Mouse (Mus musculus) lung, embryonic 15.5 days (tissue): ENCODE results near the gene Bdkrb2. TPM values are rescaled to one million over a fixed set of nuclear protein-coding genes. Genes with fewer than 3 reads are reported as not detected.

ENCODE experiments used
- ATAC-seq: fragments of 200-750 bp; cut with Nextera tagmentation; 2 replicates; pipeline ENCODE4 v1.8.0; 2017; ENCODE audit warnings: moderate number of reproducible peaks, borderline replicate concordance; ENCODE audit not compliant: low FRiP score, low TSS enrichment; ENCODE audit errors: extremely low read depth
- H3K27ac ChIP-seq: fragments of 300-500 bp; sonication (generic); 2 replicates; pipeline ENCODE4 v1.5.1; 2015; ENCODE audit warnings: moderate library complexity, mild to moderate bottlenecking, inconsistent platforms
- H3K27me3 ChIP-seq: fragments of 300-500 bp; sonication (generic); 2 replicates; pipeline ENCODE4 v1.6.1; 2015; ENCODE audit warnings: inconsistent platforms
- H3K36me3 ChIP-seq: fragments of 300-500 bp; sonication (generic); 2 replicates; pipeline ENCODE4 v1.6.1; 2015; ENCODE audit warnings: inconsistent platforms
- H3K4me1 ChIP-seq: fragments of 300-500 bp; sonication (generic); 2 replicates; pipeline ENCODE4 v1.6.1; 2015; ENCODE audit warnings: inconsistent platforms
- H3K4me2 ChIP-seq: fragments of 300-500 bp; sonication (generic); 2 replicates; pipeline ENCODE4 v1.6.1; 2015; ENCODE audit warnings: inconsistent platforms, mild to moderate bottlenecking, moderate library complexity
- H3K4me3 ChIP-seq: fragments of 300-500 bp; sonication (generic); 2 replicates; pipeline ENCODE4 v1.5.1; 2015; ENCODE audit warnings: mild to moderate bottlenecking, inconsistent platforms
- H3K9ac ChIP-seq: fragments of 300-500 bp; sonication (generic); 2 replicates; pipeline ENCODE4 v1.6.1; 2015; ENCODE audit warnings: inconsistent platforms
- H3K9me3 ChIP-seq: fragments of 300-500 bp; sonication (generic); 2 replicates; pipeline ENCODE4 v1.6.1; 2016; ENCODE audit warnings: inconsistent platforms
- WGBS: fragments of 180-500 bp; shearing (Covaris S2); methylation state at CpG from one replicate; pipeline ENCODE4 v1.1.7; 2015; 5-methylcytosine and 5-hydroxymethylcytosine counted together
- polyA plus RNA-seq: library from polyadenylated mRNA; unstranded; fragments of >200 nt; fragmentation: Nextera tagmentation; extraction: Ambion mirVana; gene quantifications from 2 replicates; pipeline ENCODE4 v1.2.1, GENCODE M21; 2015

Bdkrb2 gene
- polyA plus RNA-seq: 0.93 and 1.3 TPM in 2 replicates

GRCm38 (mm10) chr12:105562936-105563680 lies at the start of gene Bdkrb2:
Gene Bdkrb2, plus strand, starts transcription at chr12:105563226.
- H3K4me1 ChIP-seq: peaks cover 21% of the 10 kb centered on the region
- 7% methylated on average over 25 of the region's 25 CpGs for WGBS
- H3K36me3 ChIP-seq: no peaks in the 10 kb centered on the region
- H3K9ac ChIP-seq: no peak within 1 kb of the TSS
- H3K4me2 ChIP-seq: peak within 1 kb of the TSS; percentile 61
- no peak within 1 kb of the TSS for H3K27ac ChIP-seq
- peaks cover 47% of the 10 kb centered on the region for H3K27me3 ChIP-seq
- ATAC-seq: 0 out of 2 replicates have a peak, but pooled peaks have one; percentile 28
- H3K4me3 ChIP-seq: peak within 1 kb of the TSS; percentile 28
- no peaks in the 10 kb centered on the region for H3K9me3 ChIP-seq

- no peak overlapping the region for H3K4me3 ChIP-seq
- no peaks in the 10 kb centered on the region for H3K27me3 ChIP-seq
- no peaks in the 10 kb centered on the region for H3K9me3 ChIP-seq
- H3K4me1 ChIP-seq: peaks cover 42% of the 10 kb centered on the region
- no peak overlapping the region for H3K4me2 ChIP-seq
- H3K9ac ChIP-seq: no peak overlapping the region
- H3K36me3 ChIP-seq: no peaks in the 10 kb centered on the region
- H3K27ac ChIP-seq: no peak overlapping the region
- no peak for ATAC-seq
- WGBS: 72% methylated on average over 10 of the region's 10 CpGs
Observed at GRCm38 (mm10) chr12:105514111-105514510, 48.9 kb upstream of the Bdkrb2 start.

GRCm38 (mm10) chr12:105517026-105517675 lies 45.9 kb upstream of the Bdkrb2 start:
- Histone ChIP-seq H3K4me2 (no peak overlapping the region; the same call in 1 of the 2 replicates), H3K4me1 (peaks cover 50% of the 10 kb centered on the region), H3K4me3 (no peak overlapping the region), H3K9me3 (no peaks in the 10 kb centered on the region), H3K9ac (no peak overlapping the region), H3K27ac (peak overlapping the region; percentile 36; the same call in 1 of the 2 replicates), H3K27me3 (no peaks in the 10 kb centered on the region), H3K36me3 (no peaks in the 10 kb centered on the region)
- ATAC-seq: no peak; the same call in 1 of the 2 replicates
- WGBS: 48% methylated on average over 21 of the region's 21 CpGs

GRCm38 (mm10) chr12:105519851-105520250 lies 43.2 kb upstream of the Bdkrb2 start:
- Histone ChIP-seq H3K4me3 (no peak overlapping the region), H3K27me3 (no peaks in the 10 kb centered on the region), H3K4me1 (peaks cover 47% of the 10 kb centered on the region), H3K27ac (peak overlapping the region; percentile 48), H3K9me3 (no peaks in the 10 kb centered on the region), H3K9ac (no peak overlapping the region), H3K36me3 (no peaks in the 10 kb centered on the region), H3K4me2 (no peak overlapping the region)
- no peak for ATAC-seq
- WGBS: 87% methylated on average over 2 of the region's 2 CpGs

- Histone ChIP-seq H3K36me3 (no peaks in the 10 kb centered on the region), H3K4me2 (peak overlapping the region; percentile 37), H3K9ac (no peak overlapping the region), H3K27me3 (no peaks in the 10 kb centered on the region), H3K4me3 (no peak overlapping the region), H3K4me1 (peaks cover 58% of the 10 kb centered on the region), H3K9me3 (no peaks in the 10 kb centered on the region), H3K27ac (peak overlapping the region; percentile 84)
- 33% methylated on average over 15 of the region's 15 CpGs for WGBS
- ATAC-seq: peak; percentile 82; the same call in 1 of the 2 replicates
Observed at GRCm38 (mm10) chr12:105521170-105521762, 41.8 kb upstream of the Bdkrb2 start.

- Histone ChIP-seq H3K9me3 (no peaks in the 10 kb centered on the region), H3K27ac (0 out of 2 replicates have a peak overlapping the region, but pooled peaks have one; percentile 2), H3K4me2 (no peak overlapping the region), H3K27me3 (no peaks in the 10 kb centered on the region), H3K9ac (no peak overlapping the region), H3K4me1 (peaks cover 60% of the 10 kb centered on the region), H3K4me3 (no peak overlapping the region), H3K36me3 (no peaks in the 10 kb centered on the region)
- WGBS: 61% methylated on average over 2 of the region's 2 CpGs
- ATAC-seq: no peak
Observed at GRCm38 (mm10) chr12:105523737-105524136, 39.3 kb upstream of the Bdkrb2 start.

GRCm38 (mm10) chr12:105526186-105526585 lies 36.8 kb upstream of the Bdkrb2 start:
- no peak overlapping the region for H3K4me3 ChIP-seq
- no peak overlapping the region for H3K9ac ChIP-seq
- no peak for ATAC-seq
- no peaks in the 10 kb centered on the region for H3K36me3 ChIP-seq
- no peak overlapping the region for H3K4me2 ChIP-seq
- no peaks in the 10 kb centered on the region for H3K27me3 ChIP-seq
- peaks cover 41% of the 10 kb centered on the region for H3K4me1 ChIP-seq
- peak overlapping the region; percentile 84 for H3K27ac ChIP-seq
- H3K9me3 ChIP-seq: no peaks in the 10 kb centered on the region
- 62% methylated on average over 3 of the region's 3 CpGs for WGBS

GRCm38 (mm10) chr12:105526829-105527228 lies 36.2 kb upstream of the Bdkrb2 start:
- Histone ChIP-seq H3K9ac (no peak overlapping the region), H3K4me2 (no peak overlapping the region), H3K36me3 (no peaks in the 10 kb centered on the region), H3K27me3 (no peaks in the 10 kb centered on the region), H3K9me3 (no peaks in the 10 kb centered on the region), H3K4me1 (peaks cover 35% of the 10 kb centered on the region), H3K27ac (peak overlapping the region; percentile 84), H3K4me3 (no peak overlapping the region)
- ATAC-seq: peak; percentile 85
- 3% methylated on average over 5 of the region's 5 CpGs for WGBS

GRCm38 (mm10) chr12:105529545-105529944 lies 33.5 kb upstream of the Bdkrb2 start:
- Histone ChIP-seq H3K4me1 (peaks cover 31% of the 10 kb centered on the region), H3K27ac (peak overlapping the region; percentile 62), H3K9me3 (no peaks in the 10 kb centered on the region), H3K4me2 (no peak overlapping the region), H3K9ac (no peak overlapping the region), H3K4me3 (no peak overlapping the region), H3K36me3 (no peaks in the 10 kb centered on the region), H3K27me3 (no peaks in the 10 kb centered on the region)
- ATAC-seq: peak; percentile 78
- 40% methylated on average over 9 of the region's 9 CpGs for WGBS

GRCm38 (mm10) chr12:105531724-105532371 lies 31.2 kb upstream of the Bdkrb2 start:
- H3K4me3 ChIP-seq: no peak overlapping the region
- 53% methylated on average over 8 of the region's 8 CpGs for WGBS
- no peak overlapping the region for H3K9ac ChIP-seq
- H3K36me3 ChIP-seq: no peaks in the 10 kb centered on the region
- peaks cover 30% of the 10 kb centered on the region for H3K4me1 ChIP-seq
- no peaks in the 10 kb centered on the region for H3K27me3 ChIP-seq
- no peak overlapping the region for H3K4me2 ChIP-seq
- H3K27ac ChIP-seq: no peak overlapping the region
- no peak for ATAC-seq
- H3K9me3 ChIP-seq: no peaks in the 10 kb centered on the region

- H3K27me3 ChIP-seq: no peaks in the 10 kb centered on the region
- H3K4me1 ChIP-seq: peaks cover 21% of the 10 kb centered on the region
- no peaks in the 10 kb centered on the region for H3K36me3 ChIP-seq
- 87% methylated on average over 4 of the region's 4 CpGs for WGBS
- no peak overlapping the region for H3K4me2 ChIP-seq
- no peak for ATAC-seq
- H3K4me3 ChIP-seq: no peak overlapping the region
- H3K9ac ChIP-seq: no peak overlapping the region
- H3K27ac ChIP-seq: no peak overlapping the region
- no peaks in the 10 kb centered on the region for H3K9me3 ChIP-seq
Observed at GRCm38 (mm10) chr12:105534842-105535241, 28.2 kb upstream of the Bdkrb2 start.
